Mouse (Mus musculus) right cerebral cortex, postnatal 4 days (tissue): ENCODE data around the gene Olfr450.
A peak's percentile ranks its signal among the peaks of the same experiment; 100 is the strongest.

ENCODE experiments used
- DNase-seq: peaks from one replicate; pipeline ENCODE4 v3.0.0-alpha.2; 2022

The Olfr450 gene

DNA sequence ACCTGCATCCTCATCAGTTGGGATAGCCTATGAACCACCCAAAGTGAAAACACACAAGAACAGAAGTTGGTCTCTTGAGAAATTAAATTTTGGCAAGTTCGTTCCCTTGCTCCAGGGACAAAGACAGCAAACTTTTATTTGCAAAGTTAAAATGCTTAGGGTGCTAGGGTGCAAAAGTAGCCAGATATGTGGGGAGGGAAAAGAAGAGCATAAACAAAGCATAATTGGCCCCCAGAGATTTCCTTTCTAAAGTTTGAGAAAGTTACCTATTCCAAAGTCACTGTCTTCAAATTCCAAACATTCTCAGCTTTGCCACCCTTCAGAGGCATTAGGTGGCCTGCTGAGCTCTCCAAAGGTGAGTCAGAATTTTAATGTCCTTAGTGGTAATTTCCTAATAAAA is at the start of gene Olfr450:
Gene Olfr450, plus strand, starts transcription at position 301 of the 400 bp plus-strand sequence.
- DNase-seq: no peak

- DNase-seq: no peak
Observed at GRCm38 (mm10) chr6:42777066-42777465, 34.7 kb upstream of the Olfr450 start.

DNA sequence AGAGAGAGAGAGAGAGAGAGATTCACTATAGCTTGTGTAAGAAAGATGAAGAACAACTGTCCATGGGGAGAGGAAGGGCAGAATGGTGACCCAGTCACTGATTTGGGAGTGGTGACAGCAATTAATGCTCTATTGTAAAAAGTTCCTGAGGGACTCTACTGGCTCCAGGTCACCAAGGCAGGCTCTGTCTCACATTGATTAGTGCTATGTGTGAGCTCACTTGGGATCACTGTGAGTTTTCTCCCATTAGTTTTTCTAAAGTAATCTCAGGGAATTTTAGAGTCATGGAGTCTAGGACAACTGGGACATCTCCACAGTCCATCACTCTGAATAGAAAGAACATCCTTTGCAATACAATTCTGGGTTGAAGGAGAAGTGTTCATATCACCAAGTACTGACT is 26.9 kb upstream of the Olfr450 start, which contains the start of gene Olfr452:
Gene Olfr452, plus strand, starts transcription at position 301 of the 400 bp plus-strand sequence.
- DNase-seq: no peak

DNA sequence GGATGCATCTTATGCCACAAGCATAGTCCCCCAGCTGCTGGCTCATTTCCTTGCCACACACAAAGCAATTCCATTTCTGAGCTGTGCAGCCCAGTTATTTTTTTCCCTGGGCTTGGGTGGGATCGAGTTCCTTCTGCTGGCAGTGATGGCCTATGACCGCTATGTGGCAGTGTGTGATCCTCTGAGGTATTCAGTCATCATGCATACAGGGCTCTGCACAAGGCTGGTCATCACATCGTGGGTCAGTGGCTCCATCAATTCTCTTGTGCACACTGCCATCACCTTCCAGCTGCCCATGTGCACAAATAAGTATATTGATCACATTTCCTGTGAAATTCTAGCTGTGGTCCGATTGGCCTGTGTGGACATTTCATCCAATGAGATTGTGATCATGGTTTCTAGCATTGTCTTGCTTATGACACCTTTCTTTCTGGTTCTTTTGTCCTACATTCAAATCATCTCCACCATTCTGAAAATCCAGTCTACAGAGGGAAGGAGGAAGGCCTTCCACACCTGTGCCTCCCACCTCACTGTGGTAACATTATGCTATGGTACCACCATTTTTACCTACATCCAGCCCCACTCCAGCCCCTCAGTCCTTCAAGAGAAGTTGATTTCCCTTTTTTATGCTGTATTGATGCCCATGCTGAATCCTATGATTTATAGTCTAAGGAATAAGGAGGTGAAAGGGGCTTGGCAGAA is 21.3 kb upstream of the Olfr450 start:
- DNase-seq: no peak

- DNase-seq: no peak
Observed at GRCm38 (mm10) chr6:42790949-42791556, 20.7 kb upstream of the Olfr450 start.

- no peak for DNase-seq
Observed at GRCm38 (mm10) chr6:42794982-42795381, 16.8 kb upstream of the Olfr450 start.

- DNase-seq: no peak
Observed at GRCm38 (mm10) chr6:42834084-42834483, 22.3 kb downstream of the Olfr450 start, which contains the start of gene Olfr449. Gene Olfr449 (plus strand): TSS chr6:42834384.

DNA sequence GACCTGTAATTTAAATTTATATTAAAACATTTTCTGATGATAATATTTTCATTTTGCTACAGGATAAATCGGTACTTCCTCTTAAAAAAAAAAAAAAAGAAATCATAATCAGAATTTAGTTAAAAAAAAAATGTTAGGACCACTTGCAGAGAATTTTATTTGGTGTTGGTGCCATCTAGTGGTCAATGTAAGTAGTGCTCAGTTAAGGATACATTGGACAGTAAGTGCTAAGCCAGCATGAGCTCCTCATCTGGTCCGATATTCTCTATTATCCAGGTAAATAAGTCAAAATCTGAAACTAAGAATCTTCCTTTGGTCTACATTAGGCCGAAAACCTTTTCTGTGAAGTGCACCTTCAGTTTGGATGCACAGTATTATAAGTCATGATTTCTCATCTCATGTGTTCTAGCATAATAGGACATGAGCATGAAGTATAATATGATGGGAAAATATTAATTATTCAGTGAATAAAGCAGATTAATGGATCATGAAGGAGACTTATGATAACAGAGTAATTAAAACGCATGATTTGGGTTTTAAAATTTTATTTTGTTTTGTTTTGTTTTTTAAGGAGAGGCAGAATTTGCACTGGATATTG is 48.6 kb downstream of the Olfr450 start:
- DNase-seq: peak; percentile 5
